Mouse (Mus musculus) CH12.LX (cell line): ENCODE results near the gene Nck2. TPM values are rescaled to one million over a fixed set of nuclear protein-coding genes. Genes with fewer than 3 reads are reported as not detected.

Source experiments
- DNase-seq: peaks from one replicate; pipeline ENCODE4 v3.0.0-alpha.2; 2013; ENCODE audit errors: extremely low read depth
- H3K27ac ChIP-seq: 2 replicates; pipeline ENCODE4 v1.5.1; 2012; ENCODE audit warnings: low read depth, mild to moderate bottlenecking, control low read depth, moderate library complexity; ENCODE audit not compliant: insufficient read depth
- H3K27me3 ChIP-seq: replicated peaks from 2 replicates; pipeline ENCODE3; 2012; ENCODE audit warnings: inconsistent platforms
- H3K36me3 ChIP-seq, 2 experiments: replicated peaks in 1 of 2; 2 replicates each; pipeline versions ENCODE3 to v1.6.1; 2012; ENCODE audit warnings: inconsistent platforms in 1 of 2, low read length in 1 of 2, mild to moderate bottlenecking in 1 of 2, mixed read lengths in 1 of 2, moderate library complexity in 1 of 2; ENCODE audit not compliant: control insufficient read depth in 1 of 2, insufficient read depth in 1 of 2
- H3K4me1 ChIP-seq, 2 experiments: 2 replicates each; pipeline ENCODE4 v1.6.1; 2012; ENCODE audit warnings: inconsistent platforms in 1 of 2, moderate library complexity in 1 of 2; ENCODE audit not compliant: insufficient read depth in 2 of 2, control insufficient read depth in 1 of 2
- H3K4me2 ChIP-seq: 2 replicates; pipeline ENCODE4 v1.6.1; 2012; ENCODE audit warnings: low read depth, mild to moderate bottlenecking, control low read depth; ENCODE audit not compliant: poor library complexity, insufficient read depth, severe bottlenecking
- H3K4me3 ChIP-seq, 3 experiments: fragments of 150-350 bp in 1 of 3; sonication (generic) in 1 of 3; replicated peaks in 1 of 3; 2 replicates each; pipeline versions ENCODE3 to v1.5.1; 2011 to 2012; ENCODE audit warnings: low read depth in 2 of 3, low read length in 2 of 3, mild to moderate bottlenecking in 2 of 3, moderate library complexity in 2 of 3, control low read depth in 1 of 3, improper control_type of control experiment in 1 of 3, inconsistent platforms in 1 of 3, mixed read lengths in 1 of 3; ENCODE audit not compliant: poor library complexity in 1 of 3
- H3K79me2 ChIP-seq: replicated peaks from 2 replicates; pipeline ENCODE4 v1.6.1; 2012; ENCODE audit warnings: mild to moderate bottlenecking, moderate library complexity; ENCODE audit not compliant: control insufficient read depth, poor library complexity, insufficient read depth, severe bottlenecking; ENCODE audit errors: extremely low read depth
- H3K9ac ChIP-seq: 2 replicates; pipeline ENCODE4 v1.6.1; 2012; ENCODE audit warnings: low read depth, mild to moderate bottlenecking, control low read depth, moderate library complexity; ENCODE audit not compliant: insufficient read depth
- H3K9me3 ChIP-seq: replicated peaks from 2 replicates; pipeline ENCODE3; 2012; ENCODE audit warnings: low read length, inconsistent platforms, mixed read lengths
- ELF1 ChIP-seq: IDR thresholded peaks from 2 replicates; pipeline ENCODE4 v1.6.1; 2014; ENCODE audit warnings: low read depth, mild to moderate bottlenecking, inconsistent platforms, low read length, improper control_type of control experiment
- EP300 ChIP-seq: IDR thresholded peaks from 2 replicates; pipeline ENCODE4 v1.6.1; 2011; ENCODE audit warnings: low read length, improper control_type of control experiment
- ETS1 ChIP-seq: conservative IDR thresholded peaks from 2 replicates; pipeline ENCODE4 v1.6.1; 2012; ENCODE audit warnings: low read depth, mild to moderate bottlenecking, inconsistent platforms, low read length, improper control_type of control experiment, moderate library complexity
- HCFC1 ChIP-seq: IDR thresholded peaks from 2 replicates; pipeline ENCODE4 v1.6.1; 2012; ENCODE audit warnings: low read depth, mild to moderate bottlenecking, inconsistent platforms, low read length, improper control_type of control experiment
- JUN ChIP-seq: IDR thresholded peaks from 2 replicates; pipeline ENCODE4 v1.6.1; 2011; ENCODE audit warnings: low read depth, mild to moderate bottlenecking, low read length, improper control_type of control experiment, moderate library complexity; ENCODE audit not compliant: insufficient read depth
- KAT2A ChIP-seq: IDR thresholded peaks from 2 replicates; pipeline ENCODE4 v1.6.1; 2012; ENCODE audit warnings: low read length, improper control_type of control experiment, inconsistent platforms; ENCODE audit not compliant: insufficient replicate concordance
- MEF2A ChIP-seq: IDR thresholded peaks from 2 replicates; pipeline ENCODE4 v1.6.1; 2014; ENCODE audit warnings: low read depth, mild to moderate bottlenecking, inconsistent platforms, low read length, improper control_type of control experiment, borderline replicate concordance
- NELFE ChIP-seq: IDR thresholded peaks from 2 replicates; pipeline ENCODE4 v1.6.1; 2011; ENCODE audit warnings: low read depth, low read length, improper control_type of control experiment
- NRF1 ChIP-seq: IDR thresholded peaks from 2 replicates; pipeline ENCODE4 v1.6.1; 2014; ENCODE audit warnings: low read depth, mild to moderate bottlenecking, inconsistent platforms, low read length, improper control_type of control experiment, moderate library complexity
- POLR2AphosphoS2 ChIP-seq: IDR thresholded peaks from 2 replicates; pipeline ENCODE4 v1.6.1; 2011; ENCODE audit warnings: low read depth, low read length, improper control_type of control experiment
- SMC3 ChIP-seq: IDR thresholded peaks from 2 replicates; pipeline ENCODE4 v1.6.1; 2011; ENCODE audit warnings: low read depth, low read length, improper control_type of control experiment
- UBTF ChIP-seq: IDR thresholded peaks from 2 replicates; pipeline ENCODE4 v1.6.1; 2012; ENCODE audit warnings: low read depth, mild to moderate bottlenecking, inconsistent platforms, low read length, improper control_type of control experiment, moderate library complexity
- USF1 ChIP-seq: IDR thresholded peaks from 2 replicates; pipeline ENCODE4 v1.6.1; 2014; ENCODE audit warnings: low read depth, mild to moderate bottlenecking, inconsistent platforms, low read length, improper control_type of control experiment
- USF2 ChIP-seq: conservative IDR thresholded peaks from 2 replicates; pipeline ENCODE4 v1.6.1; 2011; ENCODE audit warnings: low read depth, low read length, improper control_type of control experiment
- ZC3H11A ChIP-seq: IDR thresholded peaks from 2 replicates; pipeline ENCODE4 v1.6.1; 2012; ENCODE audit warnings: low read depth, mild to moderate bottlenecking, inconsistent platforms, low read length, improper control_type of control experiment
- dilution Hi-C: fragments of 300-500 bp; cut with MboI; formaldehyde crosslinking; loops from 2 replicates; pipeline ENCODE4 v1.14.3; 2020; ENCODE audit warnings: low sequenced_read_pairs; ENCODE audit not compliant: extremely low pct_unique_long_range_greater_than_20kb, extremely low pct_ligation_motif_present
- in situ Hi-C: fragments of 300-500 bp; cut with MboI; formaldehyde crosslinking; loops from 3 replicates; pipeline ENCODE4 v1.14.3; 2019; ENCODE audit warnings: low sequenced_read_pairs, low pct_ligation_motif_present, low pct_unique_long_range_greater_than_20kb, mixed read lengths
- polyA plus RNA-seq: library from polyadenylated mRNA; unstranded; fragments of >175 nt; gene quantifications from 2 replicates; pipeline ENCODE4 v1.2.1, GENCODE M21; 2012; ENCODE audit warnings: low read depth; ENCODE audit not compliant: insufficient read length
- total RNA-seq, 2 experiments: library from RNA; depleted of rRNA; stranded (reverse); fragments of 300-350 nt in 1 of 2; fragments of >200 nt in 1 of 2; gene quantifications; 2 replicates each; pipeline ENCODE4 v1.2.3; 2012 to 2014

Nck2 gene
- total and polyA plus RNA-seq, 3 experiments: 4.4 to 7.6 (median 4.6) TPM

DNA sequence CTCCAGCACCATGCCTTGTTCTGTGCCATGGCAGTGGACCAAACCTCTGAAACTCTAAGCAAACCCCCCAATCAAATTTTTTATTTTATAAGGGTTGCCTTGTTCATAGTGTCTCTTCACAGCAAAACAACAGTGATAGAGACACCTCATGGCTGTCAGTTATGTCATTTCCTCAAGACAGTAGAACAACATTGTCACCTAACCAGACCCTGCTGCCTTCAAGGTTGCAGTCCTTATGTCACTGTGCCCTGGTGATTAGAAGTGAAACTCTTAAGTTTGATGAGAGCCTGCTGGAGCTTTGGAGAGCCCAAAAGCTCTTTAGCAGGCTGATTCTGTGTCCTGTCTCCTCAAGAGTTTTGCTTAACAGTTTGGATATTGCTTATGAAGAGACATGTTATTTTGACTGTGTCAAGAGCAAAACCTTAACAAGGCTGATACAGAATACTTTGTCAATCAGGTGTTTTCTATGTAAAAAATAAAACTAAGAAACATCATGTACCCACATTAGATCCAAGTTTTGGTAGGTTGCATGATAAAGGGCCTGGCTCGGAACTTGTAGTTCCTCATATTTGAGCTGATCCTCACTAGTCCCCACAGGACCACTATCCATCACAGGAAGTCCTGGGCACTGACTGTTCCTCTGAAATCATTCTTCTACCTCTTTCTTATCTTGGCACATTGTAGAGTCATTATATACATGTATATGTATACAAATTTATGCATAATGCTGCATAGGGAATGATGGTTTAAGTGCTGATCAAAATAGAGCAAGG, 76.0 kb downstream of the Nck2 start:
- Histone ChIP-seq H3K9ac (no peak overlapping the region), H3K27ac (no peak overlapping the region), H3K4me3 (no peak overlapping the region), H3K4me1 (peaks cover 4 to 24% of the 10 kb centered on the region in 2 experiments), H3K36me3 (no peaks in the 10 kb centered on the region), H3K27me3 (no peaks in the 10 kb centered on the region), H3K79me2 (no peaks in the 10 kb centered on the region), H3K9me3 (no peaks in the 10 kb centered on the region), H3K4me2 (no peak overlapping the region)
- in situ Hi-C loops: no loop called here
- dilution Hi-C loops: no loop called here
- no peak for TF ChIP-seq UBTF
- DNase-seq: no peak

DNA sequence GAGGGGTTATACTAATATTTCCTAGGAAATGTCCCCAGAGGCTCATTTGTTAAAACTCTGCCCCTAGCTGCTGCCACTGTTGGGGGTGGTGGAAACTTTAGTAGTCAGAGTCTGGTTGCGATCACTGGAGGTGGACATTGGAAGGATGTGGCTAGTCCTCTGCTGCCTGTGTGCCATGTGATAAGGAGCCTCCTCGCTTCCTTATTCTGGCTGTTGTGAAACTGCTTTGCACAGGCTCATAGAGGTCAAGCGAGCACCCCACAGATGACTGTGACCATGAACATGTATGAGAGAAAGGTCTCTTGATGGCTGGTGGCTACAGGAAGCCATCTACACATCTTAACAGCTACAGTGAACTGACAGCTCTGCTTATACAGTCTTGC, 76.6 kb downstream of the Nck2 start:
- Histone ChIP-seq H3K36me3 (no peaks in the 10 kb centered on the region), H3K9me3 (no peaks in the 10 kb centered on the region), H3K27ac (no peak overlapping the region), H3K4me2 (no peak overlapping the region), H3K9ac (no peak overlapping the region), H3K4me1 (peaks cover 4 to 24% of the 10 kb centered on the region in 2 experiments), H3K27me3 (no peaks in the 10 kb centered on the region), H3K4me3 (no peak overlapping the region), H3K79me2 (no peaks in the 10 kb centered on the region)
- TF ChIP-seq ZC3H11A: no peak
- TF ChIP-seq POLR2AphosphoS2: no peak
- TF ChIP-seq USF2: no peak
- no peak for TF ChIP-seq NELFE
- TF ChIP-seq SMC3: no peak
- no peak for TF ChIP-seq KAT2A
- no peak for TF ChIP-seq MEF2A
- peak; percentile 12; the same call in 1 of the 2 replicates for TF ChIP-seq ETS1
- peak; percentile 39; the same call in 1 of the 2 replicates for TF ChIP-seq EP300
- peak; percentile 35; the same call in 1 of the 2 replicates for TF ChIP-seq ELF1
- no peak for TF ChIP-seq JUN
- no peak for TF ChIP-seq NRF1
- no peak for TF ChIP-seq USF1
- no peak for TF ChIP-seq UBTF
- no peak for TF ChIP-seq HCFC1
- in situ Hi-C loops: no loop called here
- DNase-seq: peak; percentile 21
- dilution Hi-C loops: no loop called here
